Mouse (Mus musculus) neutrophil, adult 5-6 weeks (primary cell): Measurements from ENCODE around the gene Pde4a. TPM values are rescaled to one million over a fixed set of nuclear protein-coding genes. Genes with fewer than 3 reads are reported as not detected.
"Not testable (repeated sequence)": the region's sequence is repeated elsewhere in the genome, so short reads cannot be mapped to it uniquely, and the experiment has no call there.

Experiments used
- ATAC-seq: fragments of 151-379, 151-347 bp; 2 replicates; pipeline ENCODE4 v1.8.0; 2017; ENCODE audit warnings: mild to moderate bottlenecking, moderate TSS enrichment; ENCODE audit not compliant: insufficient number of reproducible peaks, poor library complexity, low FRiP score, severe bottlenecking; ENCODE audit errors: extremely low read depth
- total RNA-seq: library from RNA; stranded (forward); fragments of 200-1000 nt; gene quantifications from 2 replicates; pipeline ENCODE4 v1.2.3, GENCODE M21; 2017

Pde4a gene
- total RNA-seq, 1 experiment from 2014 or later: 2.6 TPM

- ATAC-seq: 0 out of 2 replicates have a peak, but pooled peaks have one; percentile 14
Measured at GRCm38 (mm10) chr9:21235341-21235740, 69.8 kb downstream of the Pde4a start.

DNA sequence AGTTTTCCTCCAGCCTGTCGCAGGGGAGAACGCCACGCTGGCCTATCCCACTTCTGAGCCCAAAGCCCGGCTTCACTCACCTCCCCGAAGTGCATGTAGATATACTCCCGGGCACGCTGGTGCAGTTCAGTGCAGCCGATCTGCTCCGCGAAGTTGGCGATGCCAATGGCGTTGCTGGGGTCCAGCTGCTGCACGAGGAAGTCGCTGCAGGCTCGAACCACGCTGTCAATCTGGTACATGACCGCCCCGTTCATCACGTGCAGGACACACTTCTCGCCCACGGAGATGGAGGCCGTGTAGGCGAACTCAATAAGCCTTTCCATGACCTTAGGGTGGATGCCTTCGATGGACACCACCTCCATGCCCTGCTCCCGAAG, 71.5 kb downstream of the Pde4a start:
- no peak for ATAC-seq

- peak; percentile 38; the same call in 1 of the 2 replicates for ATAC-seq
Measured at GRCm38 (mm10) chr9:21237368-21238003, 72.0 kb downstream of the Pde4a start.

DNA sequence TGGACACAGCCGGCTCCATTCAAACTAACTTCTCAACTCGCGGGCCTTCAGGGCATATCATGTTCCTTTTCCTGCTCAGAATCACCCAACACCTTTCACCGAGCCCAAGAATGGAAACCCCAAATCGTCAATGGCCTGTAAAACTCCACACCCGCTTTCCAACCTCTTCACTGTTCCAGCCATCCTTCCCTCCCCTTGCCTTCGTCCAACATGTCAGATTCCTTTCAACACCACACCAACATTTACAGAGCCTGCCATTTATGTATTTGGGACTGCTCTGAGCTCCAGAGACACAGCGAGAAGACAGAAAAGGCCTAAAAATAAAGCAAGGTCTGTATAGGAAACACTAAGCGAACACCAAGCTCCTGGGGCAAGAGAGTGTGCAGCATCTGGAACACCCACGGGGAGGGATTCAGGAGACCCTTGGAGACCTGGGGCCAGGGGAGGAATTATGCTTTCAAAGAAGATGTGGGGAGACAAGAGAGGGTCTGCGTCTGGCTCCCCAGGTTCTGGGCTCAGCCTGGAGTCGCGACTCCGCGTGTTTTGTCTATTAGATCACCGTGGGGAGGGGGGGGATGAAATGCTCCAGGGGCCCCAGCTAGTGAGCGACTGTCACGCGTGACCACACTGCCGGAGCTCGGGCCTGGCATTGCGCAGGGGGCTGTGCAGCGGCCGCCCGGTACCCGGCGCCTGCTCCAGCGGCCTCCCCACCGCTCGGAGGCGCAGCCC, 72.7 kb downstream of the Pde4a start:
- ATAC-seq: no peak

DNA sequence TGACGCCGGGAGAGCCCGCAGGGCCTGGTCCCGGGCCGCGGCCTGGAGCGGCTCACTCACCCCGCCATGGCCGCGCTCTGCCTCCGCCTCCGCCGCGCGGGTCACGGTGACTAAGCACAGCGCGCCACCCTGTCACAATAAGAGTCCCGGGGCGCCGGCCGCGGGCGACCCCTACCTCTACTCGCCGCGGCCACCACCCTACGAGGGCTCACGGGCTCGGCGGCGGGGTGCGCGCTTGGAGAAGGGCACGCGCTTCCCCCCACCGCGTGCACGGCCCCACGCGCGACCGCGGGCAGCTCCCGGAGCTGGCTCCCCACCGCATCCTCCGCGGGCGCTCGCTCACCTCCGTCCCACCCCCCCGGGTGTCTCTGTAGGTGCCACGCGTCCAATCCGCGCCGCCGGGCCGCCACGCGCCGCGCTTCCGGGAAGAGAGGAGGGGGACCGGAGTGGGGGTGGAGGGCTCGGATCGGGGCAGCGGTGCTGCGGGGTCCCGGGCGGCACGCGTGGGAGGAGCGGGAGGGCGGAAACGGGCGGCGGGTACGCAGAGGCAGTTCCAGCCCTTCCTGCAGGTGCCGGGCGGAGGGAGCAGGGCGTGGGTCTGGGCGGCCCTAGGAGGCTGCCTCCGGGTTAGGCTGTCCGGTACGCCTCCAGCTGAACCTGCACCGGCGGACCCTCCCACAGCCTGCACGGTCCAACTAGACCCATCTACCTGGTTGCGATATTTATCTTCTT, 73.4 kb downstream of the Pde4a start, which contains the start of gene Keap1:
Gene Keap1 (minus strand): TSS at position 629 of the 732 bp plus-strand sequence.
- peak; percentile 30 for ATAC-seq

DNA sequence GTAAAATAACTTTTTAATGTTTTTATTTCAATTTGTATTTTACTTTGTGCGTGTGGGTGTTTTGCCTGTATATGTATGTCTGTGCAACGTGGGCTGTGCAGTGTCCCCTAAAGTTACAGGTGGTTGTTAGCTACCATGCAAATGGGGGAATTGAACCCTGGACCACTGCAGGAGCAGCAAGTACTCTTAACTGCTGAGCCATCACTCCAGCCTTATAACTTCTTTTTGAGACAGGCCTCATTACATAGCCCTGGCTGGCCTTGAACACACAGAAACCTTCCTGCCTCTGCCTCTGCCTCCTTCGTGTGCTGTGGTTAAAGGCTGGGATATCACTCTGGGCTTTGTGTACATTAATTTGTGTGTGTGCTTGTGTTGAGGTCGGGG, 73.9 kb downstream of the Pde4a start:
- no peak for ATAC-seq

DNA sequence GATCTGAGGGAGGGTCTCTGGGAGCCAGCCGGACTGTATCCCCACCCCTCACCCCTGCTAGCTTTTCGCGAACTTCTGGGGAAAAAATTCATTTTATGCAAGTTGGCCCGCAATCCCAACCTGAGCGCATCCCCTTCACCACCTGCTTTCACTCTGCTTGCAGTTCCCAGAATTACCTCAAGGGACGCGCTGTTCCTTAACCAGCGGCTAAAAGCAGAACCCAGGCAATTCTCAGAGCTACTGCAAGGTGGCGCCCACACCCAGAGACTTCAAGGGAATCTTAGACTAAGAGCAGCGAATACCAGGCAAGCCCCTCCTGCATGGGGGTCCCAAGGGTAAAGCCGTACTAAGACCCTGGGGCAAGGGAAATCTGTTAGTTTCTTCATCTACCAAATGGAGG, 75.8 kb downstream of the Pde4a start:
- ATAC-seq: peak; percentile 78

DNA sequence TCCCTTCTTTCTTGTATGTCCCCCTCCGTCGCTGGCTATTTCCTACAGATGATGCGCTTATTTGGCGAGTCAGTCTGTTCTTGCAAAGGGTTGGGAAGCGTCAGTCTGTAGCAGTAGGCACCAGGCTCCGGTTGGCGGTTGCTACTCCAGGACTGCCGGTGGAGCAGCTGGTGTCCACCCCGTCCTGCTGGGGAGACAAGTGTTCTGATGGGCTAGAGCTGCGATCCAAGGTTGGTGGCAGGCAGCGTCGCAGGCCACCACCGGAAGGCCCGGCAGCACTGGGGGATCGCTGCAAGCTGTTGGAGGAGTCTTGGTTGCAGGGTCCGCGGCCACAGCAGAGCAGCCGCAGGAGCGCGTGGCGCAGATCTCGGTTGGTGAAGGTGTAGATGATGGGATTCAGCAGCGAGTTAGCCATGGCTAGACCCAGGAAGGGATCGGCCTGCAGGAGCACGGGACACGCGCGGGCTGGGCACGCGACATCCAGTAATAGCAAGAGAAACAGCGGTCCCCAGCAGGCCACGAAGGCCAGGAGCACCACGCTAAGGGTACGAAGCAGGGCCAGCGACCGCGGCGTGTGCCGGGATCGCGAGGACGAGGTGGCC, 78.4 kb downstream of the Pde4a start:
- no peak for ATAC-seq

DNA sequence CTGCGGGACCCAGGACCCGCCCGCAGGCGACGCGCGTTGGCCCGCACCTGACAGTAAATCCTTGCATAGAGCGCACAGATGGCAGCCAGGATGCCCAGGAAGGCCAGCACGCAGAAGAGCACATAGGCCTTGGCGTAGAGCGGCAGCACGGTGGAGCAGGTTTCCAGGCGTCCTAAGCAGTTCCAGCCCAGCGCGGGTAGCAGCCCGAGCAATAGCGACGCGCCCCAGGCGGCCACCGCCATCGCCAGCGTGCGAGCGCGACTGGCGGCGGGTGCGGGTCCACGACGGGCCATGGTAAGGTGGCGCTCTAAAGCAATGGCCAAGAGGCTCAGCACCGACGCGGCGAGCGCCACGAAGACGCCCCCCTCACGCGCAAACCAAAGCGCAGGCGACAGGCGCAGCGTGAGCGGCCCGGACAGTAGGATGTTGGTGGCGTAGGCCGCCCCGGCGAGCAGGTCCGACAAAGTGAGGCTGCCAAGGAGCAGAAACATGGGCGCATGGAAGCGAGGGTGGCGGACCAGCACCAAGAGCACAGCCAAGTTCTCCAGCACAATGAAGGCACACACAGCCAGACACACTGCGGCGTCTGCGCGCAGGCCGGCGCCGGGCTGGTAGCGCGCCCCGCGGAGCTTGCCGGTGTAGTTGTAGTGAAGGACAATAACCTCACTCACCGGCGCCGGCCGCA, 79.1 kb downstream of the Pde4a start:
- ATAC-seq: no peak

DNA sequence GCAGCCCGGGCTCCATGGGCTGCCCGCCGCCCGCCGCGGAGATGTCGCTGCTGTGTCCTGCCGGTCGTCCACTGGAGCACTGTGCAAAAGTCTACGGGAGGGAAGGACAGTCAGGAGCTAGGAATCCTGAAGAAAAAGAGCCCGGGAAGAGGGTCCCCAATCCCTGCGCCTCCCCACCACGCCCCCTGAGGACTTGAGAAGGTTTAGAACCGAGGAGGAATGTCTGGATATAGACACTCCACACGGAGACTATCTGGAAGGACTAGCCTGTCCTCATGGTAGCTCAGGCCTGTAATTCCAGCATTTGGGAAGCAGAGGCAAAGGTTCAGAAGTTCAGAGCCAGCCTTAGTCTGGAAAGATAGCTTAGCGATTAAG, 79.6 kb downstream of the Pde4a start:
- ATAC-seq: no peak

DNA sequence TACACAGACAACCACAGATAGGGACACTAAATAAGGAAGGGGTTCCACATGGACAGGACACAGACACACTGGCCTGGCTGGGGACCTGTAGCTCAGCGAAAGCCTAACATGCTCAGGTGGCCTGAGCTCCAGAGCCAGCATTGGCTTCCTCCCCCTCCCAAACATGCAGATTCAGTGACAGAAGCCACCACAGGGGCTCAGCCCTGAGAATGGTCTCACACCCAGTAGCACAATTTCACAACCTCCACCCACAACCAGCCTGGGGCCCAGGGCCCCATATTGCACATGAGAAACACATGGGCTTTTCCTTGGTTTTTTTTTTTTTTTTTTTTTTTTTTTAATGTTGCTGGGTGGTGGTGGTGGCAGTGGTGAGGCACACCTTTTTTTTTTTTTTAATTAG, 80.8 kb downstream of the Pde4a start:
- no peak for ATAC-seq

DNA sequence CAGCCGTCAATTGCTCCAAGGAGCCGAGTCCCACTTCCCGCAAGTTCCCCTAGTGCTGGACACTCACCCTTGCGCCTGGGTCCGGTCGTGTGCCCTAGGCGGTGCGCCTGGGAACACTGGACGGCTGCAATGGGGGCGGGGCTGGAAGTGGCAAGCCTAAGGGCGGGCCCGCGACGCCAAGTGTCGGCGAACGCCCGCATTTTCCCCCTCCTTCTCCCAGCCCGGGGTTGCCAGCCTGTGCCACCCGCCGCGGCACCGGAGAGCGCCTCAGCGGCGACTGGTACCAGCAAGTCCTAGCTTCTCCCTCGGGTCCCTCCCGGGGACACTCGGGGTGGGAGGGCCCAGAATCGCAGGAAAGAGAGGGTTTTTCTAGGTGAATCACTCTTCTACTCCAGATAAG, 82.8 kb downstream of the Pde4a start, which contains the start of gene S1pr5:
Gene S1pr5 (minus strand): TSS at position 118 of the 400 bp plus-strand sequence.
- ATAC-seq: no peak

DNA sequence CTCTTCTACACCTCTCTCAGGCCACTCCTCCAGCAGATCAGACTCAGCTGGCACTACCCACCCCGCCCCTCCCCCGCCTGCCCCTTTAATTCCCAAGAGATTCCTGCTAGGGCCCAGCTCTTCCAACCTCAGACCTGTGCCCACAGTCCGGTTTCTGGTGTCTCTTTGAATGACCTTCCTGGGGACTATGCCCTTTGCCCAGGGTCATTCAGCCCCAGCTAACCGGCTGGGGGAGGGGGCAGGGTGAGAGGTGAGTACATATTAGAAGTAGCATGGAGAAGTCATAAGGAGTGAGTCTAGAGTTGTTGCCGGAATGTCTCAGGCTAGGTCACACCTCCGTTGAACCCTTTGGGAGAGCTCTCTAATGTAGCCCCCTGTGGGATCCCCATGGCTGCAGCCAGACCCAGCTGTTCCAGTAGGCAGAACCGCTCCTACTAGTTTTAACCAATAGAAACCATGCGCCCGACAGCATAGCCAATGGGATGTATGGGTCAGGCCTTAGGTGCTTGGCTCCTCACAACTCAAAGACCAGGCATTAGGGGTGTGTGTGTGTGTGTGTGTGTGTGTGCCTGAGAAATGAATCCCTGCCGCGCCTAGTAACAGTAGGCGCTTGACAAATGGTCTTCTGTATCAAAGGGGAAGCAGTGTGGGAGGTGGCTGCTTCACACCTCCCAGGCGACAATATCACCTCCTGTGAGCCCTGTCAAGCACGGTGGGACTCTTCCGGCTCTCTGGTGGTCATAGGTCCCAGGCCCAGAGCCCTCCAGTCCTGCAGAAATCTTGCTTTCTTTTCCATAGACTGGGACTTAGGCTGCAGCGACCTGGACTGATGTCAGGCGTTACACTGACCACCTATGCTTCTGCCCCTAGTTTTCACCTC, 84.4 kb downstream of the Pde4a start:
- ATAC-seq: no peak

DNA sequence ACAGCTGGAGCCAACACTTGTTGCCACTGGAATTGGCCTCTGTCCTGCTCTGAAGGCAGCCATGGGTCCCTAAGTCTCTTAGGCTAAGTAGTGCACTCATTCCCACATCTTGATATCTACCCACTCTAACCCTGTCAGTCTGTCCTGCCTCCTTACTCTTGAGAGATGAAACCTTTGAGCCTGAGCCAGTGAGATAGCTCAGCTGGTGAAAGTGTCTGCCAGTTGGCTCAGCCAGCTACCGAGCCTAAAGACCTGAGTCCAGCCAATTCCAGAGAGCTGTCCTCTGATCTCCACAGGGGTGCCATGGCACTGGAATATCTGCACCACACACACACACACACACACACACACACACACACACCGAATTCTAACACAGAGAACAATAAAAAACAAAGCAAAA, 85.0 kb downstream of the Pde4a start:
- no peak for ATAC-seq

- ATAC-seq: no peak
Measured at GRCm38 (mm10) chr9:21251116-21251735, 85.7 kb downstream of the Pde4a start.

DNA sequence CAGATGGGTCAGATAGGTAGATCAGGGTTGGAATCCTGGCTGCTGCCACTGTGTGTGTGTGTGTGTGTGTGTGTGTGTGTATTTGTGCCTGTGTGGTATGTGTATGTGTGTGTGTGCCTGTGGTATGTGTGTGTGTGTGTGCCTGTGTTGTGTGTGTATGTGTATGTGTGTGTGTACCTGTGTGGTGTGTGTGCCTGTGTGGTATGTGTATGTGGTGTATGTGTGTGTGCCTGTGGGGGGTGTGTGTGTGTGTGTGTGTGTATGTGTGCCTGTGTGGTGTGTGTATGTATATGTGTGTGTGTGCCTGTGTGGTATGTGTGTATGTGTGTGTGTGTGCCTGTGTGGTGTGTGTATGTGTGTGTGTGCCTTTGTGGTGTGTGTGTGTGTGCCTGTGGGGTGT, 89.2 kb downstream of the Pde4a start:
- ATAC-seq: no peak

- not testable (repeated sequence) for ATAC-seq
Measured at GRCm38 (mm10) chr9:21256349-21256748, 90.8 kb downstream of the Pde4a start.
